Mouse (Mus musculus) embryonic facial prominence, embryonic 13.5 days (tissue): Measurements from ENCODE around the gene Uckl1. TPM values are rescaled to one million over a fixed set of nuclear protein-coding genes. Genes with fewer than 3 reads are reported as not detected.

Source experiments
- ATAC-seq: fragments of 200-750 bp; cut with Nextera tagmentation; 2 replicates; pipeline ENCODE4 v1.8.0; 2017; ENCODE audit warnings: low read depth; ENCODE audit not compliant: insufficient number of reproducible peaks, insufficient read depth, low FRiP score, low TSS enrichment
- H3K27ac ChIP-seq: fragments of 300-500 bp; sonication (generic); 2 replicates; pipeline ENCODE4 v1.5.1; 2015; ENCODE audit warnings: moderate library complexity, mild to moderate bottlenecking, inconsistent platforms
- H3K27me3 ChIP-seq: fragments of 300-500 bp; sonication (generic); 2 replicates; pipeline ENCODE4 v1.6.1; 2015; ENCODE audit warnings: mild to moderate bottlenecking, inconsistent platforms
- H3K36me3 ChIP-seq: fragments of 300-500 bp; sonication (generic); 2 replicates; pipeline ENCODE4 v1.6.1; 2015; ENCODE audit warnings: mild to moderate bottlenecking, inconsistent platforms
- H3K4me1 ChIP-seq: fragments of 300-500 bp; sonication (generic); 2 replicates; pipeline ENCODE4 v1.6.1; 2015; ENCODE audit warnings: inconsistent platforms
- H3K4me2 ChIP-seq: fragments of 300-500 bp; sonication (generic); 2 replicates; pipeline ENCODE4 v1.6.1; 2015; ENCODE audit warnings: moderate library complexity, mild to moderate bottlenecking, inconsistent platforms
- H3K4me3 ChIP-seq: fragments of 300-500 bp; sonication (generic); 2 replicates; pipeline ENCODE4 v1.5.1; 2015; ENCODE audit warnings: mild to moderate bottlenecking, inconsistent platforms
- H3K9ac ChIP-seq: fragments of 300-500 bp; sonication (generic); 2 replicates; pipeline ENCODE4 v1.6.1; 2015; ENCODE audit warnings: mild to moderate bottlenecking, inconsistent platforms
- H3K9me3 ChIP-seq: fragments of 300-500 bp; sonication (generic); 2 replicates; pipeline ENCODE4 v1.6.1; 2016; ENCODE audit warnings: inconsistent platforms
- WGBS: fragments of 180-500 bp; shearing (Covaris S2); methylation state at CpG from one replicate; pipeline ENCODE4 v1.1.7; 2015; ENCODE audit warnings: mixed read lengths; 5-methylcytosine and 5-hydroxymethylcytosine counted together
- polyA plus RNA-seq: library from polyadenylated mRNA; unstranded; fragments of >200 nt; fragmentation: Nextera tagmentation; extraction: Ambion mirVana; gene quantifications from 2 replicates; pipeline ENCODE4 v1.2.1, GENCODE M21; 2015

The Uckl1 gene
- polyA plus RNA-seq, 1 experiment from 2014 or later: 41.1 TPM

DNA sequence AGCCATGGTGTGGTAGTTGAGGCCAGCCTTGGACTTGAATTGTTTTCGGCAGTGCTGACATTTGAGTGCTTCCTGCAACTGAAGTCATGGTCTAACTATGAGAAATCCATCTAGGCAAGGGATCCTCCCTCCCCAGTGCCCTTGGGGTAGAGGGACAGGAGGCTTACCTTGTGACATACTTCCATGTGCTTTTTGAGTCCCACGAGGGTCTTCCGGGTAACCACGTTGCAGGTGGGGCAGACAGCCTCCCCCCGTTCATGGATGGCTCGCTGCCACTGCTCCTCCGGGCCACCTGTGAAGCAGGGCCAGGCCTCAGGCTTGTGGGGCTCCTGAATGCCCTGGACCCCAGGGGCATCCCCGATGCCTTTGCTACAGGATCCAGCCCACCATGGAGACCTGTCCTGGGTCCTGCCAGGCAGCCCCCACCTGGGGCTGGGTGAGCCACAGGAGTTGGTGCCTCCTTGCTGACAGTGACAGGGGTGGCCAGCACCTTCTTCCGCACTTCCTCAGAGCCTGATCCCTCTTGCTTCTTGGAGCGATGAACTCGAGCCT lies 3.6 kb upstream of the Uckl1 start:
- peak overlapping the region; percentile 33; the same call in 1 of the 2 replicates for H3K9ac ChIP-seq
- H3K36me3 ChIP-seq: peaks cover 71% of the 10 kb centered on the region
- H3K4me1 ChIP-seq: peaks cover 17% of the 10 kb centered on the region
- no peaks in the 10 kb centered on the region for H3K9me3 ChIP-seq
- no peak overlapping the region for H3K4me2 ChIP-seq
- no peak for ATAC-seq
- no peak overlapping the region for H3K27ac ChIP-seq
- H3K27me3 ChIP-seq: no peaks in the 10 kb centered on the region
- H3K4me3 ChIP-seq: no peak overlapping the region
- WGBS: 85% methylated on average over 11 of the region's 11 CpGs

DNA sequence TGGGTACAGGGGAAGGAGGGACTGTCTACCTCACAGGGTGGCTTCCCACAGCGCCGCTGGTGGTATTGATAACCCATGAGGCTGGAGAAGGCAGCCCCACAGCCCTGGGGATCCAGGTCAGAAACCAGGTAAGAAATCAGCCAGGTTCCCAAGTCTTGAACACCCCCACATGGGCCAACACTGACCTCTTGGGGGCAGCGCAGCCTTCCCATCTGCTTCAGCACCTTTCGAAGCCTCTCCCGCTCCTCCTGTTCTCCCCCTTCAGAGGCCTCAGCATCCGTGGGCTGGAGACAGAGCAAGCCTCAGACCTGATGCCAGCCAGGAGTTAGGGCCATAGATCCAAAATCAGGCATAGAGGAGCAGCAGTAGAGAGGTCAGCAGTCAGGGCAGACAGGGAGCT lies 3.1 kb upstream of the Uckl1 start:
- H3K36me3 ChIP-seq: peaks cover 75% of the 10 kb centered on the region
- WGBS: 82% methylated on average over 6 of the region's 6 CpGs
- no peaks in the 10 kb centered on the region for H3K27me3 ChIP-seq
- no peak overlapping the region for H3K27ac ChIP-seq
- ATAC-seq: no peak
- no peak overlapping the region for H3K4me3 ChIP-seq
- H3K9me3 ChIP-seq: no peaks in the 10 kb centered on the region
- H3K4me2 ChIP-seq: no peak overlapping the region
- H3K4me1 ChIP-seq: peaks cover 12% of the 10 kb centered on the region
- H3K9ac ChIP-seq: no peak overlapping the region

DNA sequence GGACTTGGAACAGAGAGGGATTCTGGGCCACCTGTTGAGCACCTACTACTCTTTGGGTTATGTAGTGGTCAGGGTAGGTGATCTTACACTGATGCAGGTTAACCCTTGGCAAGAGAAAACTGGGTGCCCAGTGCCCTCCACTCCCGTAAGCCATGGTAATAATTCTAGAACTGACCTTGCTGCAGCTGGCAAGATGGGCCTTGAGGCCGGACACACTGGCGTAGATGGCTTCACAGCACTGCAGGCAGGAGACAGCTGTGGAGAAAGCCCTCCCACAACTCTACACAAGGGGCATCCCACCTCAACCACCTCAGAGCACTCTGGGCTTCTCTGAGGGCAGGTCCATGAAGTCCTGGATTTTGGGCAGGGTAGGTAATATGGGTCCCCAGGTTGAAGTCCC lies 1.4 kb upstream of the Uckl1 start:
- Histone ChIP-seq H3K9me3 (no peaks in the 10 kb centered on the region), H3K4me2 (no peak overlapping the region), H3K27me3 (no peaks in the 10 kb centered on the region), H3K9ac (no peak overlapping the region), H3K36me3 (peaks cover 76% of the 10 kb centered on the region), H3K4me3 (no peak overlapping the region), H3K27ac (no peak overlapping the region), H3K4me1 (peaks cover 9% of the 10 kb centered on the region)
- no peak for ATAC-seq
- 93% methylated on average over 3 of the region's 3 CpGs for WGBS

DNA sequence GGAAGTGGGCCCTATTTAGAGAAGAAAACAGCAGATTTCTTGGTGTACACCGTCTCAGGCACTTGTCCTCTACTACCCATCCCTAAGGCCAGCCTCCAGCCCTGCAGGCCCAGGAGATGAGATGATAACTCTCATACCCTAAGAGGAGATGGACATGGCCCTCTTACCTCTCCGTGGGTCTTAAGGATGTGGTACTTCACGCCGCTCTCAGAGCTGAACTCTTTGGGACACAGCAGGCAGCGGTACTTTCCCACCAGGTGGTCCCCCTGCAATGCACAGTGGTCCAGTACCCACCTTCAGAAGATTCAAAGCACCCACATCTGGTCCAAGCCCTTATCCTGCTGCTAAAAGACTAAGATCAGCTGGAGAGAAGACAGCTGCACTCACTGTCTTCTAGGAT lies 814 bp upstream of the Uckl1 start:
- H3K4me1 ChIP-seq: peaks cover 8% of the 10 kb centered on the region
- ATAC-seq: no peak
- no peak overlapping the region for H3K4me3 ChIP-seq
- H3K4me2 ChIP-seq: no peak overlapping the region
- H3K36me3 ChIP-seq: peaks cover 76% of the 10 kb centered on the region
- H3K9ac ChIP-seq: no peak overlapping the region
- H3K27me3 ChIP-seq: no peaks in the 10 kb centered on the region
- no peak overlapping the region for H3K27ac ChIP-seq
- 91% methylated on average over 5 of the region's 5 CpGs for WGBS
- H3K9me3 ChIP-seq: no peaks in the 10 kb centered on the region

DNA sequence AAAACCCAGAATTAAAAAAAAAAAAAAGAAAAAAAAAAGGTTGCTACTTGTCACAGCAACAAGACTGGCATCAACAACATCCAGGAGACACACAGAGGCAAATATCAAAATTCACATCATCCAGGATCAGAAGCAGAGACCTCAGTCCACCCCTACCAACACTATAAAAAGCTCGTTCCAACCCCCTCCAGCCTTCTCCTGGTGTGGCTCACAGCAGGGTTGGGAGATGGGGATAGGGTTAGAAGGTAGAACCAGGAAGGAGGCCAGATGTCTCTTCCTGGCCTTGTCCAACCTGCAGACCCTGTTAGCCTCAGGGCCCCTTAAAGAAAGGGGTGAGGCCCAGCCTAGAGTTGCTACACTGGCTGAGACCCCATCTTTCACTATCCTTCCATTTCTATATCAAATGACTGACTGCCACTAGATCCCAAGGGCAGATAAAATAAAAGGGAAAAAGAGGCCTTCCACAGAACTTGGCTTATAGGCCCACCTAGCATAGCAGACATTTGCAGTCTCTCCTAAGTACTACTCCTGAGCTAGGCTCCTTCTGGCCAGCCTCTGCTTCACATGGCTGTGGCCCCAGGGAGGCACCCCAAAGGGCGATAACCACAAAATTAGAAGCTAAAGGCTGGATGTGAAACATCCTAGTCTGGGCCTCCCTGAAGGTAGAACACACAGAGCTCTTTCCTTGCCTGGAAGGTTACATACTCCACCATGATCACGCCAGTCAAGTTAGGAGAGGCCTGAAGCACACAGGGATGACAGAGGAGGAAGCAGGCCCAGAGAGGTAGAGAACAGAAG lies 1.0 kb downstream of the Uckl1 start:
- WGBS: 88% methylated on average over 3 of the region's 3 CpGs
- no peak overlapping the region for H3K27ac ChIP-seq
- H3K4me1 ChIP-seq: peaks cover 26% of the 10 kb centered on the region
- H3K4me2 ChIP-seq: no peak overlapping the region
- no peak for ATAC-seq
- H3K36me3 ChIP-seq: peaks cover 58% of the 10 kb centered on the region
- H3K9ac ChIP-seq: no peak overlapping the region
- no peaks in the 10 kb centered on the region for H3K9me3 ChIP-seq
- H3K4me3 ChIP-seq: no peak overlapping the region
- no peaks in the 10 kb centered on the region for H3K27me3 ChIP-seq

DNA sequence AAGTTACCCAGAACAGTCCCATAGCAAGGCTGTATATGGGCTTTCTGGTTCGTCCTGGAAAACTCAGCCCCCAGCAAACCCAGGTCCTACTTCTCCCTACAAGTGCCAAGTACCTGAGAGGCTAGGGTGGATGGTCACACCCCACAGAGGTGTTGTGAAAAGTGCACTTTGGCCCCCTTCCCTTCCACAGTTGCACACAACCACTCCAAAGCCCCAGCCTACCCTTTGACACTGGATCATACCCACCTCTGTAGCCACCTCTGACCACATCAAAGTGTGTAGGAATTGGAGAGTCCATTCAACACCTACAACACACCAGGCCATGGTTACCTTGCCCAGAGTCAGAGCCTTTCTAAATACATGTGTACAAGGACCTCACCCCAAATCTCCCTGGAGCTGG lies 1.8 kb downstream of the Uckl1 start:
- Histone ChIP-seq H3K9me3 (no peaks in the 10 kb centered on the region), H3K4me2 (no peak overlapping the region), H3K27me3 (no peaks in the 10 kb centered on the region), H3K4me1 (peaks cover 26% of the 10 kb centered on the region), H3K4me3 (no peak overlapping the region), H3K9ac (no peak overlapping the region), H3K36me3 (peaks cover 51% of the 10 kb centered on the region), H3K27ac (0 out of 2 replicates have a peak overlapping the region, but pooled peaks have one; percentile 1)
- ATAC-seq: no peak
- 83% methylated on average over 1 of the region's 1 CpGs for WGBS

DNA sequence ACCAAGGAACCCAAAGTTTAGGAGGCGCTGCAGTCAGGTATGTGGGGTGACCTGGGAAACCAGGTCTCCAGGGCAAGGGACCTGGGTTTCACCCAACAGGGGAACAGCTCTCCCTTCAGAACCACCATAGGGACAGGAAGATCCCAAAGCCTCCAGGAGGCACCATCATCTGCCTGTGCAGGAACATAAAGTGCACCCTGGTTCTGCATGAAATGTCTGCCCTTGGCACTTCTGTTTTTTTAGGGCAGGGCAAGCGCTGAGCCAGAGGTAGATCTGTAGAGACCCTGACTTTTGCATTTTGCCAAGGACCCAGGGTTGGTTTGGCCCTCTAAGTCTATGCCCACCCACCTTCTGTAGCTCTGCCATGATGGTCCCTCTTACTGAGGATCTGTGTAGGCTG lies 2.3 kb downstream of the Uckl1 start:
- Histone ChIP-seq H3K27ac (0 out of 2 replicates have a peak overlapping the region, but pooled peaks have one; percentile 1), H3K4me1 (peaks cover 26% of the 10 kb centered on the region), H3K9me3 (no peaks in the 10 kb centered on the region), H3K4me2 (peak overlapping the region; percentile 91), H3K27me3 (no peaks in the 10 kb centered on the region), H3K4me3 (peak overlapping the region; percentile 77; the same call in 1 of the 2 replicates), H3K36me3 (peaks cover 46% of the 10 kb centered on the region), H3K9ac (no peak overlapping the region)
- ATAC-seq: no peak
- 82% methylated on average over 2 of the region's 2 CpGs for WGBS

DNA sequence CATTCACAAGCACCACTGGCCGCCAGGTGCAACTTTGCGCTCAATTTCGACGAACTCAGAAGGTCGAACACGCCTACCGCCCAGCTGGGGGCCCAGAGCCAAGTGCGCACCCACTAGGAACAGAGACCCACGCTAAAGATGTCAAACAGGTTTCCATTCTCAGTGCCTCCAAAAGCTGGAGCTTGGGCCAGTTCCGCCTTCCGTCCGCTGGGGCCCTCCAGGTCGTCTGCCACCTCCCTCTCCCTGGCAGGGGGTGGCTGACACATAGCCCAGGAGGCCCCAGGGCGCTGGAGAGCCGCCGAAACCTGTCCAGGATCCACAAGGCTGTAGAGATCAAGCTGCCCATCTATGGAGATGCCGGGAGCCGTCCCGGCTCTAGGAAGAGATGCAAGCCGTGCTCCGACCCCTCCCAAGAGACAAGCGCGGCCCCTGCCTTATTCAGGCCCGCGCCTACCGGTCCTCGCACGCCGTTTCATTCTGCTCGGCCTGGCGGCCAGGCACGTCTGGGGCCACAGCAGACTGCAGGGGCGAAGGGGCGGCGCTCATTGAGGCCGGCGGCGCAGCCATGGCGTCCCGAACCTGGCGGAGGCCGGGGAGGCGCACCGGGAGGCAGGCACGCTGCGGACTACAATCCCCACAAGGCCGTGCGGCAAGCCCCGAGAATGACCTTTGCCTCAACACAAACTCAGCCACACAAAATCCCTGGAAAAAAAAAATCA lies 3.1 kb downstream of the Uckl1 start:
- ATAC-seq: peak; percentile 71
- Histone ChIP-seq H3K27me3 (no peaks in the 10 kb centered on the region), H3K4me3 (peak overlapping the region; percentile 77), H3K4me1 (peaks cover 26% of the 10 kb centered on the region), H3K4me2 (peak overlapping the region; percentile 91), H3K36me3 (peaks cover 38% of the 10 kb centered on the region), H3K9me3 (no peaks in the 10 kb centered on the region), H3K27ac (peak overlapping the region; percentile 93), H3K9ac (peak overlapping the region; percentile 91)
- WGBS: under 1% methylated on average over 49 of the region's 49 CpGs

DNA sequence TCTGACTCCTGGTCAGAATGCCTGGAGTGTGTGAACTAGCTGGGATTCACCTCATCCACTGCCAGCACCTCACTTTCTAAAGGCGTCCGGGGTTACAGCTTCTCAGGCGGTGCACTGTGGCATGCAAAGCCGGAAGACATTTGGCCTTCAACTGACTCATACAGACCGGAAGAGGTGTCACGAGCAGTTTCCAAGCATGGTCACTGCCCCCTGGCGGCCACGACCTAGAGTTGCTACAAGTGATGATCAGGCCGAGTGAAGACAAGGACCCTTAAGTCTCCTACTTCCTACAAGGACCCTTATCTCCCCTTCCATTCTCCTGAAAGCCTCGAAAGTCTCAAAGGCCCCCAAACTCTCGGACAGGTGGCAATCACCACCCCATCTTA lies 3.7 kb downstream of the Uckl1 start:
- Histone ChIP-seq H3K4me2 (peak overlapping the region; percentile 91), H3K9ac (peak overlapping the region; percentile 91), H3K4me1 (peaks cover 26% of the 10 kb centered on the region), H3K4me3 (peak overlapping the region; percentile 77), H3K36me3 (peaks cover 32% of the 10 kb centered on the region), H3K27ac (peak overlapping the region; percentile 93), H3K27me3 (no peaks in the 10 kb centered on the region), H3K9me3 (no peaks in the 10 kb centered on the region)
- ATAC-seq: peak; percentile 56
- WGBS: under 1% methylated on average over 11 of the region's 11 CpGs

DNA sequence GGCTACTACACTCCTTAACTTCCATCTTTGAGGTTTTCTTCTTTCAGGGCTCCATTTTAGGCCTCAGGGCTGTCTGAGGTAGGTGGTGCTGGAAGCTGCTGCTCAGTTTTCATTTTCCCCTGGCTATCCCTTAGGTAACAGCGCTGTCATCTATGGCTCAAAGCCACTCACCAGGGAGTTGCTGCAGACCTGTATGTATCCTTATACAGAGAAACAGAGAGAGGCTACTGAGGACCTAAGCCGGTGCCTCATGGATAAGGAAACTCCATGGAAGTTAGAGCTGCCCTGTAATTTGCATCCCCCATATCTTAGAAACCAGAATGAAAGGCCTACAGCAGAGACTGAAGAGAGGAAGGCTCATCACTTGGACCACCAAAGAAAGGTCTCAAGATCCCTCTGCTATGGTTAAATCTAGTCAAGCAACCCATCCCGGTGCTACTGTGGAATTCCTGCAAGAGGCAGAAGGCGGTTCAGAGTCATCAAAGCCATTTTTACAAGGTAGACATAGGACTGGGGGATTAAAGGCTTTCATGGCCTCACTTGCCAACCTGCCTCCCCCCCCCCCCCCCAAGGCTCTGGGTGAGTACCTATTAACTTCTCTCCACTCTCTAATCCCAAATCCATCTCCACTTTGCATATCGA lies 4.4 kb downstream of the Uckl1 start:
- H3K4me2 ChIP-seq: peak overlapping the region; percentile 91
- no peak for ATAC-seq
- H3K27ac ChIP-seq: peak overlapping the region; percentile 93; the same call in 1 of the 2 replicates
- H3K36me3 ChIP-seq: peaks cover 25% of the 10 kb centered on the region
- 69% methylated on average over 5 of the region's 5 CpGs for WGBS
- H3K27me3 ChIP-seq: no peaks in the 10 kb centered on the region
- H3K9me3 ChIP-seq: no peaks in the 10 kb centered on the region
- H3K9ac ChIP-seq: peak overlapping the region; percentile 91
- H3K4me1 ChIP-seq: peaks cover 26% of the 10 kb centered on the region
- peak overlapping the region; percentile 77 for H3K4me3 ChIP-seq

DNA sequence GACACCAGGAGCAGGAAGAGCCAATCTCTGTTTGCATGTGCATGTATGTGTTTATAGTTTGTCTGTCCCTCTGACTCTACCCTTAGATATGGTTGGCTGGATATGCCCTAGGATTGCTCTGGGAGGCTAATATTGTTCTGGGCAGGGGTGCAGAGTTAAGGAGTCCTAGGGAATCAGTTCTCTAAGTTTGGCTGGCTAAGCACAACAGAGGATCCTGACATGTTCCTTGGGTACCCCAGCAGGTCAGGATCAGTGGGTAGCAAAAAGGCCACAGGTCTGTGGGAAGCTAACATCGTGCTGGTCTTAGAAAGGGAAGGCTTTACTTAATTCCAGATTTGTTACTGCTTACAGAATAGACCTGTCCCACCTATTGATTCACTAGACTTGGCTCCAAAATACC lies 5.0 kb downstream of the Uckl1 start:
- Histone ChIP-seq H3K36me3 (peaks cover 24% of the 10 kb centered on the region), H3K27me3 (no peaks in the 10 kb centered on the region), H3K9ac (peak overlapping the region; percentile 40; the same call in 1 of the 2 replicates), H3K27ac (no peak overlapping the region), H3K4me1 (peaks cover 26% of the 10 kb centered on the region), H3K4me2 (no peak overlapping the region), H3K4me3 (no peak overlapping the region), H3K9me3 (no peaks in the 10 kb centered on the region)
- no peak for ATAC-seq
- WGBS: 92% methylated on average over 1 of the region's 1 CpGs
